Mouse (Mus musculus) bone marrow macrophage, adult 2 months (primary cell): ENCODE results near the gene Gimap3. TPM values are rescaled to one million over a fixed set of nuclear protein-coding genes. Genes with fewer than 3 reads are reported as not detected.

ENCODE experiments used
- H3K27ac ChIP-seq: 2 replicates; pipeline ENCODE4 v1.5.1; 2012; ENCODE audit warnings: low read depth, low read length; ENCODE audit not compliant: insufficient read depth
- H3K4me1 ChIP-seq: 2 replicates; pipeline ENCODE4 v1.6.1; 2012; ENCODE audit warnings: low read length; ENCODE audit not compliant: control insufficient read depth, insufficient read depth
- H3K4me3 ChIP-seq: 2 replicates; pipeline ENCODE4 v1.5.1; 2012; ENCODE audit warnings: mild to moderate bottlenecking, low read length, moderate library complexity; ENCODE audit not compliant: insufficient read depth
- CTCF ChIP-seq: IDR thresholded peaks from 2 replicates; pipeline ENCODE4 v1.5.1; 2012; ENCODE audit warnings: low read depth, mild to moderate bottlenecking, low read length, moderate library complexity
- POLR2A ChIP-seq: IDR thresholded peaks from 2 replicates; pipeline ENCODE4 v1.6.1; 2012; ENCODE audit warnings: mild to moderate bottlenecking, low read depth, low read length, borderline replicate concordance
- polyA plus RNA-seq: library from polyadenylated mRNA; stranded (reverse); fragments of >200 nt; gene quantifications from 2 replicates; pipeline ENCODE4 v1.2.4, GENCODE M21; 2012; ENCODE audit not compliant: missing spikeins, insufficient read depth, insufficient read length

The Gimap3 gene
- polyA plus RNA-seq, 1 experiment, result not detected

DNA sequence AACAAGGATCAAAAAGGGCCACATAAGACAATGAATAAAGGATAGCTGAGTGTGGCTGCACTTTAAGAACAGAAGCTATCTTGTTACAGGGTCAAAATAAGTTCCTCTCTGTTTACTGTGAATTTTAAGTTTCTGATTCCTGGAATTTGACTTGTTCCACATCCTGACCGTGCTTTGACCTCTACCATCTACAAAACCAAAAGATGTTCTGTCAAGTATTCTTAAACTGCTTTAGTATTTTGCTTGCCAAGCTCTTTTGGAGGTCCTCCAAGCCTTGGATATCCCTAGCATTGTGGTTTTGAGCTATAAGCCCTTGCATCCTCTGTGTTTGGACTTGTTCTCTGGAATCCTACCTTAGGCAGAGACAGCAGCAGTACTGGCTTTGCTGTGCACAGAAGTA is 14.5 kb upstream of the Gimap3 start:
- no peaks in the 10 kb centered on the region for H3K4me1 ChIP-seq
- H3K27ac ChIP-seq, result no peak overlapping the region
- TF ChIP-seq POLR2A, result no peak
- no peak for TF ChIP-seq CTCF
- H3K4me3 ChIP-seq, result no peak overlapping the region

GRCm38 (mm10) chr6:48784406-48784805 is 13.8 kb upstream of the Gimap3 start:
- TF ChIP-seq CTCF (no peak), POLR2A (no peak)

GRCm38 (mm10) chr6:48772030-48772429 is 1.4 kb upstream of the Gimap3 start:
- Histone ChIP-seq H3K4me1 (no peaks in the 10 kb centered on the region), H3K27ac (no peak overlapping the region), H3K4me3 (no peak overlapping the region)
- TF ChIP-seq CTCF, result peak; percentile 74
- no peak for TF ChIP-seq POLR2A

More at GRCm38 (mm10) chr6:48784406-48784805, 13.8 kb upstream of the Gimap3 start:
- Histone ChIP-seq H3K27ac (no peak overlapping the region), H3K4me3 (no peak overlapping the region), H3K4me1 (no peaks in the 10 kb centered on the region)

DNA sequence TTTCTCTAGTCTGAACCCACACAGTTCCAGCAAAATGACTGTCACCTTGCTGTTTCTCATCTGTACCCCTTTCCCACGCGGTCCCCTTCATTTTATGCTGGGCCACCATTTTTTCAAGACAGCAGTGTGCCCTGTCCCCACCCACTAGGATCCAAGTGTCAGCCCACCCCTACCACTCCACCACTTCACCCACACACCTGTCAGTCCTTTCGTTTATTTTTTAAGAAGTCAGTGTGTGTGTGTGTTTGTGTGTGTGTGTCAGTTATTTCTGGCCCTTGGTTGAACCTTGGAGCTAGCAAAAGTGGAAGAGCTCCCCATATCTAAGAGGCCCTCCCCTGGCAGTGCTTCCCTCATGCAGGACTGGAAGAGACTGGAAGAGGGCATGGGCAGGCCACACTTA is 1.7 kb downstream of the Gimap3 start:
- Histone ChIP-seq H3K4me3 (no peak overlapping the region), H3K4me1 (no peaks in the 10 kb centered on the region), H3K27ac (no peak overlapping the region)
- TF ChIP-seq POLR2A (no peak), CTCF (no peak)

DNA sequence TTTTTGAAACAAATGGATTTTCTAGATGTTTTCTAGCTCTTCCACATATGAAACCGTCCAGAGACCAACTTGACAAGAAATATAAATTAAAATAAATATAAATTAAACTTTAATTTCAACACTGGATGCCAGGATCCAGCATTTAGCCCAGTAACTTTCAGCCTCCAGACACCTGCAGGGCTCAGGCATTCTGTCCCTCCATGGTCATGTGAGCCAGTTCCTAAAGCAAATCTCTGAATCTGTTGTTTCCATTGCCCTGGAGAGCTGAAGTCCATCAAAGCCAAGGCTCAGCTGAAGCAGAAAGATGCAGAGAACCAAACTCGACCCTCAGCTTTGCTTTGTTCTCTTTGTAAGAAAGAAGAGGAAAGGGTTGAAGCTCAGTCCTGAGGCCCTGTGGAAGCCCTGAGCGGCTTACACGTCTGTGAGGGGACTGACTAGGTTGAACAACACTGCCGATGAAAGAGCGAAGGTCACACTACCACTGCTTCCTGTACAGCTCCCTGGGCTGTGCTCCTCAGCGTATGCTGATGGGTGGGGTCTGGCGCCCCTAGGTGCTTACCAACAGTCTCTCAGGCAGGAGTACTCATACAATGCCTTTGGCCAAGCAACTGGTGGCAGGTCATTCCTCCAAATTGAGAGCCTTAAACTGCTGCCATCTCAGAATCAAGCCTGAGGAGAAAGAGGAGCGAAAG is 2.3 kb downstream of the Gimap3 start:
- Histone ChIP-seq H3K4me1 (no peaks in the 10 kb centered on the region), H3K4me3 (no peak overlapping the region), H3K27ac (no peak overlapping the region)
- TF ChIP-seq POLR2A (no peak), CTCF (no peak)

DNA sequence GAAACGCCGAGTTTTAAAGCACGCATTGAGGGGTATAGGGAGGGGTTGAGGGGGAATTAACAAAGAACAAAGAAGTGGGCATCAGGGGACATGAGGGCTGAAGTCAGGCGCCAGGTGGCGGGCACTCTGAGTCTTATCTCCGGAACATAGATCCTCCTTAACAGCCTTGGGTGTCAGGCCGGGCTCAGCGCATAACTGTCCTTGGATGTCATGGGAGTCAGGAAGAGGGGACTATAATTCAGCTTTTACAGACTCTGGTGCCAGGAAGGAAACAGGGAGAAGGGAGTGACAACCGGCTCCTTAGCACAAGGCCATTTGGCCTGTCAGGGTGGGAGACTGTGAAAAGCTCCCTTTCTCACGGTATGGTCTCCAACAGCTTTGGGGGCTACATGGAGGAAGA is 6.2 kb downstream of the Gimap3 start:
- Histone ChIP-seq H3K4me1 (no peaks in the 10 kb centered on the region), H3K4me3 (no peak overlapping the region), H3K27ac (no peak overlapping the region)
- TF ChIP-seq CTCF, result no peak
- TF ChIP-seq POLR2A, result no peak

- no peak overlapping the region for H3K27ac ChIP-seq
- no peaks in the 10 kb centered on the region for H3K4me1 ChIP-seq
- TF ChIP-seq CTCF (no peak), POLR2A (no peak)
- H3K4me3 ChIP-seq, result no peak overlapping the region
Measured at GRCm38 (mm10) chr6:48763567-48764270, 6.9 kb downstream of the Gimap3 start.

GRCm38 (mm10) chr6:48747091-48747966 is 23.3 kb downstream of the Gimap3 start:
- H3K4me1 ChIP-seq, result no peaks in the 10 kb centered on the region
- TF ChIP-seq CTCF, result no peak
- no peak for TF ChIP-seq POLR2A
- no peak overlapping the region for H3K27ac ChIP-seq
- H3K4me3 ChIP-seq, result no peak overlapping the region

DNA sequence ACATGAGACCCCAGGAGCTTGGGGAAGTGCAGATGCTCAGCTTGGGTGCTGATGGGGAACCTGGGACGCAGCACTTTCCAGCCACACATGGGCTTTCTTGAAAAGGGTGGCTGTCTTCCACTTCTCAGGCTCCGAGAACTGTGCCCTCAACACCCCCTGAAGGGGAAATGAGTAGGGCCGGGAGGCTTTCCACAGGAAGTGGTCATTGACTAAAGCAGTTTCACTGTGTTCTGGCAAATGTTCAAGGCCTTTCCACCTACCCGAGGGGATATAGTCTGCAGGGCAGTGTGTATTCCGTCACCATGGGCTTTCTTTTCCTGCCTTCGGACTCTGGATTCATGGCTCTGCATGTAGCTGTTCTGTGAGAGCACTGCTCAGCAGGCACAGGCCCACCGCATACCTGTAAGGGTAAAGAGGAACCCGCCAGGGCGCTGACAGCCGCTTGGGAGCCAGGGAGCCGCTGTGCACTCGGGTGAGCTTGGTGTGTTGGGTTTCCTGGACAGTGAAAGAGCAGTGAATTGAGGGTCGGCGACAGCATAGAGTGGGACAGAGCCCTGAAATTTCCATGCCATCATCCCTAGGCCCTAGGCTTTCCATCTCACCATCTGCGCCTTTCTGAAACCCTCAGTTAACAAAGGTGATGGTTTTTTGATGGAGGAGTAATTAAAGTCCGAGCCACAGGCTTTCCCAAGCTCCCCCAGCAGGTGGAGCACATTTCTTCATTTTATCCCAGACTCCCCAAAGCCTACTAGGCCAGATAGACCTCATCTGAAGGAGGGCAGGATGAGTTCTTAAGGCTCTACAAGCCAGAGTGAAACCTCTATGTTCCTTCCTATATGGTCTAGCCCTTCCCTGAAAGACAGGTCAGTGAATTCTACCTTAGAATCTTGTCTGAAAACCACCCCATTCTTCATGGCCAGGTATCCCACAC is 24.4 kb downstream of the Gimap3 start, which contains the start of gene Gimap5:
Gene Gimap5, plus strand, starts transcription at position 239 of the 931 bp plus-strand sequence.
- TF ChIP-seq POLR2A (no peak), CTCF (peak; percentile 35; the same call in 1 of the 2 replicates)
- H3K4me1 ChIP-seq, result no peaks in the 10 kb centered on the region
- H3K27ac ChIP-seq, result no peak within 1 kb of the TSS
- H3K4me3 ChIP-seq, result no peak within 1 kb of the TSS
